Mouse (Mus musculus) adrenal gland (tissue): ENCODE measurements around the gene Zfp583.

Experiments
- intact Hi-C: fragments of 180-260 bp; cut with DNase I; formaldehyde crosslinking; loops from one replicate; pipeline ENCODE4 v1.15.1; 2025

Zfp583 gene

GRCm38 (mm10) chr7:6286921-6287531 is 44.1 kb downstream of the Zfp583 start:
- intact Hi-C loops, result loop anchor here (5.0 kb wide), 1 partner anchor 45 kb away; the partner anchor contains the start of gene Zfp583

- intact Hi-C loops, result loop anchor here (5.0 kb wide), 1 partner anchor 46 kb away; the partner anchor contains the start of gene Zfp583
Measured at GRCm38 (mm10) chr7:6285842-6286705, 45.0 kb downstream of the Zfp583 start, which contains the start of gene Zfp667. TSS of gene Zfp667 (plus strand) at chr7:6286579.

- intact Hi-C loops, result loop anchor here (5.0 kb wide), 1 partner anchor 47 kb away; the partner anchor contains the start of gene Zfp583
Measured at GRCm38 (mm10) chr7:6285366-6285765, 45.7 kb downstream of the Zfp583 start.

GRCm38 (mm10) chr7:6284442-6285012 is 46.6 kb downstream of the Zfp583 start:
- intact Hi-C loops, result loop anchor here (5.0 kb wide), 1 partner anchor 48 kb away; the partner anchor contains the start of gene Zfp583

- intact Hi-C loops, result loop anchor here (2.0 kb wide), 1 partner anchor 43 kb away; no protein-coding TSS in a partner anchor
Measured at GRCm38 (mm10) chr7:6283451-6284075, 47.5 kb downstream of the Zfp583 start.

- intact Hi-C loops, result loop anchor here (2.0 kb wide), 1 partner anchor 42 kb away; no protein-coding TSS in a partner anchor
Measured at GRCm38 (mm10) chr7:6282749-6283148, 48.3 kb downstream of the Zfp583 start.

GRCm38 (mm10) chr7:6277906-6278305 is 53.2 kb downstream of the Zfp583 start:
- intact Hi-C loops, result no loop called here

- intact Hi-C loops, result no loop called here
Measured at GRCm38 (mm10) chr7:6265695-6266094, 65.4 kb downstream of the Zfp583 start.
